Mouse (Mus musculus) B cell, adult 2 months (primary cell): ENCODE measurements around the gene Ssh2.
A peak's percentile ranks its signal among the peaks of the same experiment; 100 is the strongest.

ENCODE experiments used
- DNase-seq, 2 experiments: peaks; one replicate each; pipeline ENCODE4 v3.0.0; 2022

Ssh2 gene

GRCm38 (mm10) chr11:77215951-77216760 lies at the start of gene Ssh2:
Gene Ssh2, plus strand, starts transcription at chr11:77216287.
- peak; percentile 82 to 84 for DNase-seq

GRCm38 (mm10) chr11:77173731-77174130 lies 42.4 kb upstream of the Ssh2 start:
- no peak for DNase-seq

- no peak for DNase-seq
Measured at GRCm38 (mm10) chr11:77174531-77174930, 41.6 kb upstream of the Ssh2 start.

- no peak for DNase-seq
Measured at GRCm38 (mm10) chr11:77179771-77180170, 36.3 kb upstream of the Ssh2 start.

GRCm38 (mm10) chr11:77180886-77181285 lies 35.2 kb upstream of the Ssh2 start:
- DNase-seq = no peak

DNA sequence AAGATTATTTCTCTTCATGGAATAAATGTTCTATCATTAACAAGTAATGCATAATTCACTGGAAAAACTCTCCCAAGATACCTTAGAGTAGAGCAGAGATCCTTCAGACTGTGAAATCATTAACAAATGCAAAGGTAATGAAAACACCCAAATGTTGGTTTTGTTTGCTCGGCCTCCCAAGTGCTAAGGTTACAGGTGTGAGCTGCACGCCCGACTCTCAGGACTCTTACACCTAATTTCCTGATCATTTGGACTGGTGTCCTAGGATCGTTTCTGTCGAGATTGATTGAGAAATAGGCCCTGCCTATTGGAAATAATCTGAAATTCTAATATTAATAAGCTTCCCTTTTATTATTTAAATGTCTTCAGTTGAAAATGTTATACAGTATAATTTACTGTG lies 34.6 kb upstream of the Ssh2 start:
- DNase-seq = no peak

- DNase-seq = no peak
Measured at GRCm38 (mm10) chr11:77182041-77182440, 34.0 kb upstream of the Ssh2 start.

GRCm38 (mm10) chr11:77182616-77183015 lies 33.5 kb upstream of the Ssh2 start:
- no peak for DNase-seq

DNA sequence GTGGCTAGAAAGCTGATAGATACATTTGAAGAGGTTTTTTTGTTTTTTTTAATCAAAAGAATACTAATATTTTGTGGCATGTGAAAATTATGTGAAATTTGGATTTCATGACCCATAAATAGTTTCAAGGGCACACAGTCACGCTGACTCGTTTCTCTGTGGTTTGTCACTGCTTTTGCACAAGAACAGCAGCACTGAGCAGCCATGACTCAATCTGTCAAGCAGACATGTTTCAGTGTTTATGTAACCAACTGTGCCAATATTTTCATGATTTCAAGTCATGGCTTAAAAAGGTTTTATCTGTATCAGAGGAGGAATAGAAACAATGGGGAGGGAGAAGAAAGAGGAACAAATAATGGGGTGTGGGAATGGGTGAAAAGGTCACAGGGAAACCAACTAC lies 31.2 kb upstream of the Ssh2 start:
- DNase-seq = no peak

DNA sequence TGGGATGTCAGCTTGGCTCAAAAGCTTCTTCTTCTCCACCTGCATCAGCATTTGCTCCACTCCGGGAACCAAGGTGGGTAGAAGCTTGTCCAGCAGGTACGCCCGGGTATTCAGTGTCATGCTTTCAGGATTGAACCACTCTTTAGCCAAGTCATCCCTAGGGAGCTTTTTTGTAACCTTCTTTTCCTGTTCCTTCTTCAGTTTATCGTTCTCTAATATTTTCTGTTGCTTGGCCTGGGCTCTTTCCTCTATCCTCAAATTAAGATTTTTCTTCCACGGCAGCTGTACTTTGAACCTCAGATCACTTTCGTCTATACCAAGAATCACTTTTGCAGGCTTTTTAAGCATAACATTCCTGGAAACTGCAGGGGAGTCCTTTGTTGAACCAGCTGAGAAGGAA lies 27.2 kb upstream of the Ssh2 start, which contains the start of gene Efcab5:
Gene Efcab5 (minus strand): TSS at position 101 of the 400 bp plus-strand sequence.
- no peak for DNase-seq

- no peak for DNase-seq
Measured at GRCm38 (mm10) chr11:77193410-77193809, 22.7 kb upstream of the Ssh2 start.

- DNase-seq = no peak
Measured at GRCm38 (mm10) chr11:77193941-77194553, 22.0 kb upstream of the Ssh2 start.

- no peak for DNase-seq
Measured at GRCm38 (mm10) chr11:77194762-77195161, 21.3 kb upstream of the Ssh2 start.

DNA sequence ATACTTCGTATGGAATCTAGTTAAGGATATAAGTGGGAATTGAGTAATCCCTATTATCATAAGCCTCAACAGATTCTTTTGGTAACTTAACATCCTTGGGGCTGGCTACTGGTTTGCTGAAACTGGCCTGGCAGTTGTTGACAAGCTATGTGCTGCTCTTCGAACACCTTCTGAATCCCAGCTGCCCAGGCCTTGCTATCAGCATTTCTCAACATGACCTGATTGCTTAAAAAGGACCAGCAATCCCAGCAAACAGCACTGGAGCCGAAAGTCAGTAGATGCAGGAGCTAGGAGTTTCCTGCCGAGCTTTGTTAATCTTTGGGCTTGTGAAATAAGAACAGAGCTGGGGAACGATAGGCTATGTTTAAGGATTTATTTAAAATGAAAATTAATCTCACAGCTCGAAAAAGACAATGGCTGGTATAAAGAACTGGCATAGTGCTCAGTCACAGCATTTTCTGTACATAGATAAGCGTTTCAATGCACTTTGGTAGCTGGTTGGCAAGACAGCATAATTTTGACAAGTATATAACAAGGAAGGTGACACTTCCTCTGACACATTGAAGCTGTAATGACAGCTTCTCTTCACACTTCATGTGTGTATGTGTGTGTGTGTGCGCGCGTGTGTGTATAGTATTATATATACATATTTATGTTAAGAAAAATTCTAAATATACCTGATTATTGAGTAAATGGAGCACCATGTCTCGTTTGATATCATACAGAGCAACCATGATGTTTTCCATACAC lies 20.6 kb upstream of the Ssh2 start:
- DNase-seq = no peak

DNA sequence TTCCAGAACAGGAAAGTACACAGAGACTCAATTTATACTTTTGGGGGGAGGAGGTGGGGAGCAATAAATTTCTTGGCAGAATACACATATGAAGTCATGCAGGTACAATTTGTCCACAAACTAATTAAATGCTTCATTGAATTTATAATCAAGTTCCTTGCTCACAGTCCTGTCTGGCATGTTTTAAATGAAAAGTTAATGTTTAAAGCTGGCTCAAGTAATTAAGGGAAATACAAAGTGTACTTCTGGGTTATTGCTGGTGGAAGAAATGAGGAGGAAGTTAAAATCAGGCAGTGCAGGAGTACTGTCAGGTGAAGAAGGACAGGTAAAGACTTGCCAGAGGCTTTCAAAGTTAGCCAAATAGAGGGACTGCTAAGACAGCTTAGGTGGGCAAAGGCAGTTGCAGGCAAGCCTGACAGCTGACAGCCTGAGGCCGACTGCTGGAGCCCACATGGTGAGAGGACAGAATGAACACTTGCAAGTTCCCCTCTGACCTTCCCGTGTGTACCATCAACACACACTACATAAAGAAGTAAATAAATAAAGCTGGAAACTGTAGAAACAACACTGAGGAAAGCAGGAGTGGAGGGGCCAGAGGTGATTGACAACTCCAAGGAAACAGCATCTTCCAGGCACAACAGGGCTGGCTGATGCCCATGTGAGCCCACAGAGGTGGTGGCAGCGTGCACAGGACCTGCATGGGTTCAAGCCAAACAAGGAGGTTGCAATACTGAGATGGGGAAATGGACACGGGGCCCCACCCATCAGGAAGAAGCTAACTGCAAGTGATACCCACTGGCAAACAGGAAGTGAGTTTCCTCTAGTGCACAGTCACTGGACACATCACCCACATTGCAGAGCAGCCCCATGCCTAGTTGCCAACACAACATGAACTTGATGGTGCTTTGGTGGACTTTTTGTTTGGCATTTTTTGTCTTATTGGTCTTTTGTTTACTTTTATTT lies 19.6 kb upstream of the Ssh2 start:
- peak; percentile 44 to 50 for DNase-seq

DNA sequence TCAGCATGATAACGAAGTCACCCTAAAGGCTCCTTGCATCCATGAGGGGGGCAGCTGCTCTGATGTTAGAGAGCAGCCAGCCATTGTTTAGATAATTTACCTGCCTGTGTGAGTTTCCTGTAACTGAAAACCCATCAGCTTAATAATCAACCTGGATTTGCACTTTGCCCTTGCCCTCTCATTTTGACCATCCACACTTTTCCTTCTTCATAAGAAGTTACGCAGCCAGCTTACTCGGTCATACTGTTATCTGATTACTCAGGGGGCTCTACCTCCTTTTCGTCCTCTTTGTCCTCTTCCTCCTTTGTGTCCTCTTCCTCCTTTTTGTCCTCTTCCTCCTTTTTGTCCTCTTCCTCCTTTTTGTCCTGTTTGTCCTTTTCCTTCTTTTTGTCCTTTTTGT lies 16.5 kb upstream of the Ssh2 start:
- no peak for DNase-seq

DNA sequence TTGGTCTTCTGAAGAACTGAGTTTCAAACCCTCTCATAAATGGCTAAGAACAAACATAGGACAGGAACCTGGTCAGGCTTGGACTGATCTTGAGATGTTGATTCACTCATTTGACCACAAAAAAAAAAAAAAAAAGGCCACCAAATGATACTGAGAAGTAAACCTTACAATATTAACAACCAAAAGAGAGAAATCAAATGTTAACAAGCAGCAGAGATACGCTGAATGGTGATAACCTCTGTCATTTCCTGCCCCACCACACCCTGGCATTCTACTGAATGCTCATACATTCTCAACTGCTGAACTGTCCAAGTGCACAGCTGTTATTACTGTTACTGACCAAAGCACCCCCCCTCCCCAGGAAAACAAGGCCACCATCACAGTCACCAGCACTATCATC lies 15.4 kb upstream of the Ssh2 start:
- DNase-seq = no peak

DNA sequence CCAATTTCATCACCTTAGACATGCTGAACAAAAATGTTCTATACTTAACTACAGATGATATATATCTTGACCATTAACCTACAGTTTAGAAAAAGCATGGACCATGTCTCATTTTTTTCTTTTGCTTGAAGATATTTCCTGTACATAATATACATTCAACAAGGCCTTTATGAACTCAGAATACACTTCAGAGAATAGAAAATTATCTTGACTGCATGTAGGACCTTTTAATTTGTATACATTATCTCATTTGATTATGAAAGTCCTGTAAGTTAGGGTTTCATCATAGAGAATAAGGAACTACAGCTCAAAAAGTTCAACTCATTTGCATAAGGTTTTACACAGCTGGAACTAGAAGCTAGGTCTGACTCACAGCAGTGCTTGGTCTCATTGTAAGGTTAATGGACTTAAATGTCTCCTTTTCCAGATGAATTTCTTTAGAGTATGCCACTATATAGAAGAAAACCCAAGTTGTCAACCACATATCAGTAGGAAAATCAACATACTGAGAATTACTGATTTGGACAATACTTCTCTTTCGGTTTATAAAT lies 1.9 kb upstream of the Ssh2 start:
- DNase-seq = peak in 1 of 2 experiments; percentile 33

- DNase-seq = peak; percentile 77 to 82
Measured at GRCm38 (mm10) chr11:77214755-77215154, 1.3 kb upstream of the Ssh2 start.

GRCm38 (mm10) chr11:77215483-77215882 lies 604 bp upstream of the Ssh2 start:
- DNase-seq = no peak

DNA sequence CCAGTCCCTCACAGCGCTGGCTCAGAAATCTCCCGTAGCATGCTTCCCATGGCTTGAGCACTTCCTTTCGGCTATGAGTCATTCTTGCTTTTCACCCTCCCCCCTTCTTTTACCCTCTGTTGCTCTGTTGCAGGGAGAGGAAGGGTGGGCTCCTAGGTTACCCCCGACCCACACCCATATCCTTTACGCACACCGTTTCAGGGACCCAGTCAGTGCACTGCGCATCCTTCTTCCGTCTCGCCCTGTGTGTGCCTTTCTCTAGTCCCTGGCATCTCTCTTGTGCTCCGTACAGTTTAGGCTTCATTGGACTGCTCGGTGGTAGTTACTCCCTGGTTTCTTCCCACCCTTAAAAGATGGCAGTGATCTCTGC lies 659 bp downstream of the Ssh2 start:
- DNase-seq = no peak

DNA sequence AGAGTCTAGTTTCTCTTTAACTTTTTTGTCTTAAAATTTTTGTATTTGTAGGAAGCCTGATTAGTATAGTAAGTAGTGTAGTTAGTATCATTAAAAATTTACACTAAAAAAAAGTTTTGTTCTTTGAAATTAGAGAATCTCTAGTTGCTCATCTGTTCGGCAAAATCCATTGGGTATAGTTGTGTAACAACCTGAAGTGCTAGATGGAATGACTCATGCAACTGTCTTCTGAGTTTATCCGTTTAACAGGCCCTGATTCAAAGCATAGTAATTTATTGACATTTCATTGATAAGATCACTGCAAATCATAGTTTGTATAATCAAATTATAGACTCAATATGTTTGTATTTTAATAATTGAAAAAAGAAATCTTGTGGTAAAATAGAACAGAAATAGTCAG lies 14.7 kb downstream of the Ssh2 start:
- DNase-seq = no peak
